Mouse (Mus musculus): ENCODE results near the gene Klhdc3. TPM values are rescaled to one million over a fixed set of nuclear protein-coding genes. Genes with fewer than 3 reads are reported as not detected.

Gene Klhdc3
- total RNA-seq (2021), result 73.3 and 86.4 TPM in 2 replicates
- long read RNA-seq, transcript Klhdc3-201 (12 exons, 2,100 nt), result major isoform, 40 of 60 reads
- long read RNA-seq, partial matches to known transcripts, result 13 of 60 reads
- long read RNA-seq, other reads (novel, unspliced or antisense), result 3 of 60 reads

- peak; percentile 98 for DNase-seq
Measured at GRCm38 (mm10) chr17:46680760-46681373, at the start of gene Klhdc3. Gene Klhdc3 (minus strand): TSS chr17:46680914.

GRCm38 (mm10) chr17:46728904-46729318 lies 48.2 kb upstream of the Klhdc3 start, which contains the start of gene Gnmt:
Gene Gnmt (minus strand): TSS chr17:46729168.
- DNase-seq, result no peak

- DNase-seq, result no peak
Measured at GRCm38 (mm10) chr17:46728496-46728895, 47.8 kb upstream of the Klhdc3 start.

GRCm38 (mm10) chr17:46728021-46728420 lies 47.3 kb upstream of the Klhdc3 start:
- no peak for DNase-seq

GRCm38 (mm10) chr17:46727271-46727670 lies 46.6 kb upstream of the Klhdc3 start:
- no peak for DNase-seq

GRCm38 (mm10) chr17:46725731-46726645 lies 45.3 kb upstream of the Klhdc3 start:
- DNase-seq, result no peak

- no peak for DNase-seq
Measured at GRCm38 (mm10) chr17:46725273-46725672, 44.6 kb upstream of the Klhdc3 start.

- no peak for DNase-seq
Measured at GRCm38 (mm10) chr17:46724477-46725084, 43.9 kb upstream of the Klhdc3 start.

GRCm38 (mm10) chr17:46721077-46721476 lies 40.4 kb upstream of the Klhdc3 start:
- no peak for DNase-seq

GRCm38 (mm10) chr17:46714756-46715481 lies 34.2 kb upstream of the Klhdc3 start:
- DNase-seq, result no peak

GRCm38 (mm10) chr17:46713849-46714248 lies 33.1 kb upstream of the Klhdc3 start:
- no peak for DNase-seq

- no peak for DNase-seq
Measured at GRCm38 (mm10) chr17:46712442-46712841, 31.7 kb upstream of the Klhdc3 start.

- peak; percentile 75 for DNase-seq
Measured at GRCm38 (mm10) chr17:46711612-46712271, 31.0 kb upstream of the Klhdc3 start.

- DNase-seq, result peak; percentile 93
Measured at GRCm38 (mm10) chr17:46710959-46711597, 30.4 kb upstream of the Klhdc3 start, which contains the start of gene Pex6. Gene Pex6 (plus strand): TSS chr17:46711463.

- no peak for DNase-seq
Measured at GRCm38 (mm10) chr17:46706375-46707089, 25.8 kb upstream of the Klhdc3 start.

GRCm38 (mm10) chr17:46704887-46705835 lies 24.4 kb upstream of the Klhdc3 start, which contains the start of gene Ppp2r5d:
Gene Ppp2r5d (minus strand): TSS chr17:46705111.
- DNase-seq, result peak; percentile 94

- no peak for DNase-seq
Measured at GRCm38 (mm10) chr17:46703971-46704886, 23.5 kb upstream of the Klhdc3 start.

GRCm38 (mm10) chr17:46702506-46702905 lies 21.8 kb upstream of the Klhdc3 start:
- no peak for DNase-seq

Measured in adrenal gland, postnatal 25 days (tissue).